Mouse (Mus musculus) leukemia stem cell, adult 10-12 weeks (primary cell): ENCODE results near the gene Gm3468. TPM values are rescaled to one million over a fixed set of nuclear protein-coding genes. Genes with fewer than 3 reads are reported as not detected.

Experiments
- polyA plus RNA-seq: library from polyadenylated mRNA; stranded (reverse); fragments of >175 nt; gene quantifications from 2 replicates; pipeline ENCODE4 v1.2.3, GENCODE M21; 2012; ENCODE audit warnings: low replicate concordance

Gene Gm3468
- polyA plus RNA-seq = not detected in 2 replicates

GRCm38 (mm10) chr14:6108272-6108925 is at the start of gene Gm3468:
TSS of gene Gm3468 (minus strand) at chr14:6108665.

GRCm38 (mm10) chr14:6125707-6126106 is 17.2 kb upstream of the Gm3468 start, which contains the start of gene Gm3476:
TSS of gene Gm3476 (minus strand) at chr14:6125807.

GRCm38 (mm10) chr14:6093842-6094241 is 14.6 kb downstream of the Gm3468 start, which contains the start of gene Gm8206:
TSS of gene Gm8206 (minus strand) at chr14:6093942.

GRCm38 (mm10) chr14:6058167-6058566 is 50.3 kb downstream of the Gm3468 start, which contains the start of gene Gm6337:
TSS of gene Gm6337 (minus strand) at chr14:6058267.

Other genes with a start within 250 kb of the Gm3468 start
- gene Gm8237, start 228.3 kb downstream of the Gm3468 start, polyA plus RNA-seq = not detected in 2 replicates
- not detected in 2 replicates for gene Gm3248, start 146.9 kb downstream of the Gm3468 start, polyA plus RNA-seq
- gene Gm3453, start 129.5 kb downstream of the Gm3468 start, polyA plus RNA-seq = not detected in 2 replicates
- not detected in 2 replicates for gene Gm6337, start 50.4 kb downstream of the Gm3468 start, polyA plus RNA-seq
- gene Gm8206, start 14.7 kb downstream of the Gm3468 start, polyA plus RNA-seq = not detected in 2 replicates
- gene Gm3476, start 17.1 kb upstream of the Gm3468 start, polyA plus RNA-seq = not detected in 2 replicates
- not detected in 2 replicates for gene Gm21560, start 110.6 kb upstream of the Gm3468 start, polyA plus RNA-seq
- not detected in 2 replicates for gene Gm3411, start 178.6 kb upstream of the Gm3468 start, polyA plus RNA-seq
- not detected in 2 replicates for gene Gm21103, start 196.2 kb upstream of the Gm3468 start, polyA plus RNA-seq
- gene Gm3618, start 235.0 kb upstream of the Gm3468 start, polyA plus RNA-seq = not detected in 2 replicates